Mouse (Mus musculus) C2C12 (cell line): ENCODE results near the gene Krt2.

Experiments
- CTCF ChIP-seq: IDR thresholded peaks from one replicate; pipeline ENCODE4 v1.5.1; 2011; ENCODE audit not compliant: control insufficient read depth, insufficient read depth, insufficient read length
- MAX ChIP-seq: IDR thresholded peaks from one replicate; pipeline ENCODE4 v1.6.1; 2011; ENCODE audit warnings: mild to moderate bottlenecking, control low read depth
- USF1 ChIP-seq: IDR thresholded peaks from one replicate; pipeline ENCODE4 v1.6.1; 2011; ENCODE audit warnings: low read depth, mild to moderate bottlenecking, control low read depth, moderate library complexity

DNA sequence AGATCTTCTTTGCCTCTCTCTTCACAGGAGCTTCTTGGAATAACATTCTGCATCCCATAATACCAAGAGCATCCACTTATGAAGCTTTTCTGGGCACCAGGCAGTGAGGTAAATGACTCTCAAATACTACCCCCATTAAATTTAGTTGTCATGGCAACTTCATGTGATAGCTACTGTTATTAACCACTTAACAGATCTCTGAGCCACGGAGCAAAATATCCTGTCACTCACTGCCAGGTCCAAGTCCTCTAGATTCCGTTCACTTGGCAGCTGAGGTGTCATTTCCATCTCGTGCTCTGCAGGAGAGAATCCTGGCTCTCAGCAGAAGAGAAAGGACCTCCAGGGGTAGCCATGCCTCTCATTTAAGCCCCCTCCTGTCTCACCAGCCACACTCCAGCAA is 27.1 kb downstream of the Krt2 start:
- TF ChIP-seq CTCF: no peak
- TF ChIP-seq USF1: no peak
- TF ChIP-seq MAX: no peak
